Mouse (Mus musculus) lung, postnatal 4 days (tissue): ENCODE results near the gene Aasdh.

Experiments
- DNase-seq, 2 experiments: peaks; one replicate each; pipeline ENCODE4 v3.0.0; 2021

Aasdh gene

DNA sequence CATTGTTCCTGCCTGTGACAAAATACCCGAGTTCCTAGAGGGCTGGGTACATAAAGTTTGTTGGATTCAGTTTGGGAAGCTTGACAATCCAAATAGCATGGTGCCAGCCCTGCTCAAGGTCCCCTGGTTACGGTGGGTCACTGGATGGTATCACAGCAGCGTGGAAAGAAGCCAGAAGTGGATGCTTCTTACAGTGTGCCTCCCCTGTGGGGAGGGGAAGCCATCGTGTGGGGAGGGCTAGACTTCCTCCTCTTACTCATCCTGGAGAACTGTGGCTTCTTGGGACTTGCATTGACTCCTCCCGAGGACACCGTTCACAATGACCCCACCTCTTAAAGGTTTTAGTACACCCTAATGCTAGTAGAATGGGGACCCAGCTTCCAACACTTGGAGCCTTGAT, 65.5 kb downstream of the Aasdh start:
- DNase-seq: no peak

DNA sequence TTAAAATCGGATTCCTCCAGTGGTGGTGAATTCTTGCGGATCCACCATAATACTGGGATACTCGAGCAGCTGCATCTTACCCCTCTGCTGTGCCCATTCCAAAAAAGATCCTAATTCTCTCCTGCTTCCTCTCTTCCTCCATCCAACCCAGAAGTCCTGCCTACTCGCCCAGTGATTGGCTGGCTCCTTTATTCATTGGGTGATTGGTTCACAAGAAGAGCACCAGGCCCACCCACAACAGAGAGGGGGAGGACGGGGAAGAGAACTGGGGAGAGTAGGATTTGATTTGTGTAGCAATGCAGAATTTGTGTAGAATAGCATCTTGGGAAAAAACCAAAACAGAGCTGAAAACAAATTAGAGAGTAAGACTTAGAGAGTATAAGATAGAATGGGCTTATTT, 68.3 kb downstream of the Aasdh start:
- no peak for DNase-seq

DNA sequence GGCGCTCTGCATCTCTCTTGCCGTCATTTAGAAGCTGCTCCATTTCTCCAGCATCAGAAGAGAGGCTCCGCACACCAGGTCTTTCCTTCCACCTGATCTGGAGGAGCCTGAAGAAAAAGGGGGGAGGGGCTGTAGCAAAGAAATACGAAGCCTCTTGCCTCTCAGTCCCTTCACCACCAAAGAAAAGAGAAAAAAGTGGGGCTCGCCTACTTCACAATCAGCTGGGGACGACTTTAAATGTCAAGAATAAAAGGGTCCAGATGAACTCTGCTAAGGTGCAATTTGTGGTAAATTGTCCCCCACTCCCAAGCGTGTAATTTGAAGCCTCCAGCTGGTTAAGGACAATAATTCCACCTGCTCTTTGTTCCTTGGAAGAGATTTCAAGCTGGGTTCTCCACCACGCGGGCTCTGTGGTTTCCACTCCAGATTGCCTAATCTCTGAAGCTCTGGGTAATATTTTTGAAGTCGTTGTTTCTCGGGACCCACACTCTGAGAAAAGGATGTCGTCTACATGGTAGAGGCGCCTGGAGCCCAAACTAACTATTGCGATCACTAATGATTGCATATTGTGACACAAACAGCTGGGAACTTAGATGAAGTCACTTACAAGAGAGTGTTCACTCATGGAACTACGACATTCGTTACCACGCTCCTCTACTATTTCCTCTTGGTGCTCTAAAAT, 72.6 kb downstream of the Aasdh start:
- DNase-seq: no peak

DNA sequence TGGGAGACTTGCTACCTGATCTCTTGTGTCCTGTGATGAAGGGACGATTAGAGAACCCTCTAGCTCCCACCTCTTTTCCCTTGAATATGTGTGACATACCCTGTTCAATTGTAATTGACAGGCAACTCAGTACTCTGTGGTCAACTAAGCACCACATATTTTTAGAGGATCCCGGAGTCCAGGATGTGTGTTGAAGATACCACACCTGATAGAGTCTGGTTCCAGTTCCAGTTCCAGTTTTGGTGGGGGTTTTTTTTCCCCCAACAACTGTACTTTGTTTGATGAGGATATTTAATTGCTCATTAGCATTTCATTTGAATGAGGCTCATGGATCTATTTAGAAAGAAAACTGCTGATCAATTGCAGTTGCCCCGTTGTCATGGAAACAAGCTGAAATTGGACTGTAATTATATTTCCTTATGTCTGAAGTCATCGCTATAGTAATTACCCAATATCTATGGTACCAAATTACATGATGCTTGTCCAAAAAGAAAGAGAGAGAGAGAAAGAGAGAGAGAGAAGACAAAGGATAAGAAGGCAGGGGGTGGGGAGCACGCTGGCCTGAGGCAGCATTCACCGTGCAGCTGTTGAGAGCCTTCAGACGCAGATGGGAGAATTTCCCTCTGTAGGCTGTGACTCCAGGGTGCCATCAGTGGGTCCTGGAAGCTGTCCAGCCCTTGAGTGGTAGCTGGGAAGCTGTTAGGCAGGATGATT, 76.6 kb downstream of the Aasdh start:
- DNase-seq: no peak
